Mouse (Mus musculus) left cerebral cortex, postnatal 14 days (tissue): ENCODE measurements around the gene Trpm4. TPM values are rescaled to one million over a fixed set of nuclear protein-coding genes. Genes with fewer than 3 reads are reported as not detected.
A peak's percentile ranks its signal among the peaks of the same experiment; 100 is the strongest.
"Not testable (repeated sequence)": the region's sequence is repeated elsewhere in the genome, so short reads cannot be mapped to it uniquely, and the experiment has no call there.

Experiments used
- DNase-seq, 2 experiments: peaks; one replicate each; pipeline ENCODE4 v3.0.0; 2021 to 2022; ENCODE audit warnings: low spot score in 2 of 2, mixed read lengths in 1 of 2
- intact Hi-C: fragments of 180-260 bp; cut with DNase I; formaldehyde crosslinking; loops from one replicate; pipeline ENCODE4 v1.15.1; 2025
- long read RNA-seq, 2 experiments: library from polyadenylated mRNA; stranded (forward); transcript quantifications; one replicate each; pipeline ENCODE4 v2.0.0; 2021
- total RNA-seq, 2 experiments: library from RNA; stranded (reverse); gene quantifications; 2 replicates each; pipeline ENCODE4 v1.2.3; 2021

Trpm4 gene
- 10 to 100 TPM; 19.5 to 21.3 TPM for total RNA-seq
- long read RNA-seq, experiment 1, full-length matches to known transcripts, result 1 of 16 reads
- long read RNA-seq, experiment 1, partial matches to known transcripts, result 5 of 16 reads
- long read RNA-seq, experiment 1, other reads (novel, unspliced or antisense), result 10 of 16 reads
- long read RNA-seq, experiment 2, partial matches to known transcripts, result 3 of 14 reads
- long read RNA-seq, experiment 2, other reads (novel, unspliced or antisense), result 11 of 14 reads

DNA sequence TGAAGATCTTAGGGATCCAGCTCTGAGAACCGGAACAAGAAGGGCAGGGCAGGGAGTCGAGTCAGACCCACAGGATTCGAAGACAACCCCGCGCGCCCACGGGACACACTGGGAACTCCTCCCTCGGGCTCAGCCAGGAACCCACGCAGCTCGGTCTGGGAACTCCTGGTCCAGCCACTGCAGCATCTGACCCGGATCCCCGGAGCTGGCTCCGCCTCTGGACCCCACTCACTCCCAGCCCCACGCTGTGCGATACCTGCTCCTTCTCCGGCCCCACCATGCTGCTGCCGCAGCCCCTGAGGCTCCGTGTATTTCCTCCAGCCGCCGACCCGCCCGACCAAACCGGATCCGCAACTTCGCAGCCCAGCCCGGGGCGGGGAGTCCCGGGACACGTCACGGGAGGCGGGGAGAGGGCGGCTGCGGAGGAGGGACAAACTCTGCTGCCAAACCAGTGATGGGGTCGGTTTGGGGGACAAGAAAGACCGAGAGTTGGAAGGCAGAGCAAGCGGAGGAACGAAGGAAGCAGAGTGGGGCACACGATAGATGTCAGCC lies at the start of gene Trpm4:
Gene Trpm4 (minus strand): TSS at position 350 of the 552 bp plus-strand sequence.
- peak; percentile 66 to 75 for DNase-seq
- intact Hi-C loops, result no loop called here

DNA sequence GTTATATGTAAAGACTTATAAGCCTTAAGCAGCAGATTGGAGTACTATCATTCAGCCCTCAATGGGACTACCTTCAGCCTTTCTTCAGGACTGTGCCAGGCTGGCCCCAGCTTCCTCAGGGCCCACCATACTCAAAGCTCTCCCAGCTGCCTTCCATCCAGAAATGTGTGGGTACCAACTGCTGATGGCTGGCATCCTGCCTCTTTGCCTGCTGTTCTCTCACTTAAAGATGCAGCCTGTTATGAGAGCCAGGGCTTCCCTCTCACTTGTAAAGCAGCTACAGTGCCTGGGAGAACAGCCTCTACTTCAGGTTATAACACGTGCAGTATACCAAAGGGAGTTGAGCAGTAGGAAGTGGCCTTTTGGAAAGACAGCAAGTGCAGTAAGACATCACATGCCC lies 42.5 kb upstream of the Trpm4 start:
- intact Hi-C loops, result no loop called here

DNA sequence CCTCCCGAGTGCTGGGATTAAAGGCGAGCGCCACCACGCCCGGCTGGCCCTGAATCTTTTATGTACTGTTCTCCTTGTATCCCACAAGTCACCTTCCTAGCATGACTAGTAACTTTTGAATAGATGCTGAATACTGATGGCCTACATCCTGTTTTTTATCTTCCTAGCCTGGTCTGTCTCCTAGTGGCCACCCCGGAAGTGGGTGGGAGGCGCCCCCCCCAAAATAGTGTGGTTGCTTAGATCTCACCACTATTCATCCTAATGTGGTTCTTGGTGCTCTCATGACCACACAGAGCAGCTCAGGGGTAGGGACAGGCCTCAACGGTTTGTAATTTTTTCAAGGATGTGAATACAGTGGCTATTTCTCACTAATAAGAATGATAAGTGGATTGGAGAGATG lies 41.0 kb upstream of the Trpm4 start:
- DNase-seq, result no peak
- intact Hi-C loops, result no loop called here

More for the DNA sequence above, 42.5 kb upstream of the Trpm4 start:
- peak in 1 of 2 experiments; percentile 76 for DNase-seq

DNA sequence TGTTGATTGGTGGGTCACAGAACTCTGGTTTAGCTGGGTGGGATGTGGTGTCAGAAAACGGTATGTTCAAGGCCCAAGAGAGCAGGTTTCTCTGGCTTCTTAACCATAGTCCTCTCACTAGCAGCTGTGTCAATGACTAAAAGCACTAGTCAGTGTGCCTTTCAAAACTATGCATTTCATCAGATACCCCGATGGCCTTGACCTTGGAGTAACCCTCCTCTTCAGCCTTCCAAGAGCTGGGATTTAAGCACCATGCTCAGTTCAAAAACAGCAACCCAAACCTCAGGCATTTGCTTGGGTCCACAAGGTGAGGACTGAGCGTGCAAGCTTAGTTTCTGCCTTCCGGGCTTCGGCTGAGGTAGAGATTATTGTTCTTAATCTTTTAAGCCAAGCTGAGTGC lies 38.8 kb upstream of the Trpm4 start:
- intact Hi-C loops, result no loop called here
- no peak for DNase-seq

DNA sequence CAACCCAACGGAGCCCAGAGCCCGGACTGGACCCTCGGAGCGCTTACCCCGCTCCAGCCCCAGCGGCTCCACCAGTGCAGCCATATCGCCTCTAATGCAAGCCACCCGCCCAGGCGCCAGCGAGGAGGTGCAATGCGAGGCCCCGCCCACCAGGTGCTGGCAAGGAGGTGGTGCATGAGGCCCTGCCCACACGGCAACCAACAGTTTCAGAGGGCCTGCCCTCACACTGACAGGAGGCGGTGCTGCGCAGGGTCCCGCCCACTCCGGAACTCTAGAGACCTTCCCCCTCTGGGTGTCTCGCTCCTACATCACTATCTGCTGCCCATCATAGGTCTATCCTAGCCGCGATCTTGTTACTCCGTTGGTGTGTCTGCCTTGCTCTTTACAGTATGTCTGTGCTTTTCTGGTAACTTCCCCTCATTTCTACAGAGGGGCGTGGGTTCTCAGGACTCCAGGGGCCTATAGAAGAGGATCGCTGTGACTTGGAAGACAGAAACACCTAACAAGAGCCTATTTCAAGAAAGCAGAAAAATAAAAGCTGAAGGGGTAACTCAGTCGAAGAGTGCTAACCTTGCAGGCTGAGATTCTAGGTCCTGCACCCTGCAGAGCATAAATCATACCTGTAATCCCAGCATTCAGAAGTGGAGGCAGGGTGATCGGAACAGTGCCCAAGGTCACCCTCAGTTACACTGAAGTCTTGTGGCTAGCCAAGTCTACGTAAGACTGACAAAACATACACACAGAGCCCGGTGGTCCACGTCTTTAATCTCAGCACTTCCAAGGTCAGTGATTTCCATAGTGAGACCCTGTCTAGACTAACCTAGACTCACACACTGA lies 37.1 kb upstream of the Trpm4 start, which contains the start of gene Lin7b:
Gene Lin7b (minus strand): TSS at position 109 of the 837 bp plus-strand sequence.
- DNase-seq, result peak; percentile 93
- intact Hi-C loops, result no loop called here

DNA sequence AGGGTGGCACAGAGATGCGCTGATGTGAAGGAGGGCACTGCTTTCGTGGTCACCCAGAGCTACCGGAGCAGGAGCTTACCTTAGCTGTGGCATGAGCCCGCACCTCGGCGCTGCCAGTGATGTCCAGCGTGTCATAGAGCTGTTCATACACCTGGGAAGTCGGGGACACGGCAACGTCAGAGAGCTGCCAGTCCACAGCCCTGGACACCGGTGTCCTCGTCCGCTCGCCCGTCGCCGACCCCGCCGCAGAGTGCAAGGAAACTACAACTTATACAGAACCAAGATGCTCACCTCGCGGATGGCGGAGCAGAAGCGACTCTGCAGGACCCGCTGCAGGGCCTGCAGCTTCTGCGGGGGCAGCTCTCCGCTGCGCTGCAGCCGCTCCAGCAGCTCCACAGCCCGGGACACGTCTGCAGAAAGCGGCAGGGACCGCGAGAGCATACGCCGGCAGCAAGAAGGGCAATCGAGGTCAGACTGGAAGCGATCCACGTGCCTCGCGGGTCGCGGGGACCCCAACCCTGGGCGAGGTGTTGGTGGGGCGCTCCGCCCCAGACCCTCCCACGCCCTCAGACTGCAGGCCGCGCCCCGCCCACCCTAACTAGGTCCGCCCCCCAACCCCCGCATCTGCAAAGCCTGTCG lies 36.4 kb upstream of the Trpm4 start:
- intact Hi-C loops, result loop anchor here (5.0 kb wide), 1 partner anchor 68 kb away; no protein-coding TSS in a partner anchor
- DNase-seq, result no peak

DNA sequence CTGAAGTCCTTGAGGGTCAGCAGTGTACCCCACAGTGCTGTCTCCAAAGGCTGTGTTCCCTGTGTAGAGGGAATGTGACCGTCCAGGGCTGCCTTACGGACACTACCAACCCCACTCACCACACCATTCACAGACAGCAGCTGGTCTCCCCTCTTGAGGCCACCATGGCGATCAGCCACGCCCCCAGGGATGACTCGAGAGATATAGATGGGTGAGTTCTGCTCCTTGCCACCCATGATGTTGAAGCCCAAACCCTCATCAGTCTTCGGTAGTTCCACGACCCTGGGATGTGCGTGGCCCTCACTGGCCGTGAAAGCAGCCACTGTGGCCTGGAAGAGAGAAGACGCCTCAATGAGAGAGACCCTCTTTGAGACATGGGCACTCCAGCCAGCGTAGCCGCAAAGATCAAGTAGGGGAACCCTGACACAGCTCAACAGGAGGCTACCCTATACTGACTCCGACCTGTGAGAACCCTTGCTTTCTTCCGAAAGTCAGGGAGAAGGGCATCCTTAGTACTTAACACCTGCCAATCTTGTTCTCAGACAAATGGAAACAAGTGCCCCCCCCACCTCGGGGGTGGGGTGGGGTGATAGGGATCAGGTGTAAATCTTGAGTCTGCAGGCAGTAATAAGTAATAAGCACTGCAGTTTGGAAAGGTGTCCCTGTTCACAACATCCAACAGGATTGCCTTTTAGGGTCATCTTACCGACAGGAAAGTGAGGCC lies 35.6 kb upstream of the Trpm4 start:
- DNase-seq, result no peak
- intact Hi-C loops, result loop anchor here (5.0 kb wide), 1 partner anchor 67 kb away; no protein-coding TSS in a partner anchor

DNA sequence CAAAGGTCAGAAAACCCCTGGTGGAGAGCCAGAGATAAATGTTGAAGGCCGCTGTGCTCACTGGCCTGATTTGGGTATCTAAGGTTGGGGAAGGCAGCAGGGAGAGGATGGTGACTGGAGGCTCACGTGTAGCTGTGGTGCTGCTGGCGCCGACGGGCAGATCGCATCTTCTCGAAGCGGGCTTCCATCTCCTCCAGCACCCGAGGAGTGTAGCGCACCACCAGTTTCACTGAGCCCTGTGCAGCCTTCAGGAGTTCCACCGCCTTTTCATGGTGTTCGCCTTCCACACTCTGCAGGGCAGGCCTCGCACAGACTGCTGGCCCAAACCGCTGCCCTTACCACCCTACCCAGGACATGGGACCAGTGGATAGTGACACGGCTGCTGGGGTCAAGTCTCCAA lies 34.6 kb upstream of the Trpm4 start:
- peak; percentile 36 to 49 for DNase-seq
- intact Hi-C loops, result loop anchor here (5.0 kb wide), 1 partner anchor 66 kb away; no protein-coding TSS in a partner anchor

DNA sequence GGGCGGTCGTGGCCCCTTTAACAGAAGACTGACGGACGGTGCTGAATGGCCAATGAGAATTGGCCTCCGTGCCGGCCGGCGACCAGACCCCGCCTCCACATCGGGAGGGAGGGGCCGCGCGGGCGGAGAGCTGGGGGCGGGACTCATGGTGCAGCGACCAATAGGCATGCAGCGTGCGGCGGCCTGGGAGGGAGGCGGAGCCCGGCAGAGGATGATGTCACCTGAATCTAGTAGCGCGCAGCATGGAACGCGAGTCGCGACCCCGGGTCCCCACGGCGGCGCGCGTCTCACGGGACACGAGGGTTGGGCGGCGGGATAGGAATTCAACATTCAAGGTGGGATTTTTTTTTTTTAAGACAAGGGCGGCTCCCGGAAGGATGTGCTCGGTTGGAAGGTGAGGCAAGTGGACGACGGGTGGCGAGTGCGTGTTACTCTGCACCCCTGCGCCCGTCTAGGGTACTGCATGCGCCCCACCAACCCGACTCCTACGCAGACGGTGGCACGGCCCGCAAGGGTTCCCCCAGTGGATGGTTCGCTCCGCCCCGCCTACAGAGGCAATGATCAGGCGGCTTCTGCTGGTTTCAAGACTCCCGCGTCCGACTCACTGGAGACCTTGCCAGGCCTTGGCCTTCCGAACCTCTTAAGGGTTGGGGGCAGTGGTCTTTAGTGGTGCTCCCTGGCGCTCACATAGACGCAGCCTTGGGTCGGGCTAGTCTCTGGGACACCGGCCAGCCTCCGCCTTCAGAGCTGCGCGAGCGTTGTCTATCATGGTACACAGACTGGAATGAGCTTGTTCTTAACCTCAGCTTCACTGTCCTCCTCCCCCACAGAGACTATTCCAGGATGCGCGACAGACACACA lies 33.7 kb upstream of the Trpm4 start:
- DNase-seq, result peak; percentile 98 to 99
- intact Hi-C loops, result loop anchor here (5.0 kb wide), 1 partner anchor 65 kb away; no protein-coding TSS in a partner anchor

DNA sequence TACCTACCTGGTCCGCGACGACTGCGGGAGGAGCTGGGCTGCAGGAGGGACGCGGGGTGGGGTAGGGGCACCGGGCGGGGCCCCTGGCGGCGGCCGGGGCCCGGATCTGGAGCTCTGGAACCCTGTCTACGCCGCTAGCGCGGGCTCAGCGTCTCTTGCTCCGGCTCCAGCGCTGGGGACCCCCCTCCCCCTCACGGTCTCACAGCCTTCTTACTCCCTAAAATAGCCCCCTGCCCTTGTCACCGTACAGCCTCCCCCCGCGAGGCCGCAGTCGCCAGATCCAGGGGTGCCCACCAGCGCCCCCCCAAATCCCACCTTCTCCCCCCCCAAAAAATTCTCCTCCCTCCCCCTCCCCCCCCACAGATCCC lies 33.1 kb upstream of the Trpm4 start, which contains the start of gene Ppfia3:
Gene Ppfia3 (minus strand): TSS at position 368 of the 368 bp plus-strand sequence.
- intact Hi-C loops, result loop anchor here (5.0 kb wide), 1 partner anchor 64 kb away; no protein-coding TSS in a partner anchor
- no peak for DNase-seq

DNA sequence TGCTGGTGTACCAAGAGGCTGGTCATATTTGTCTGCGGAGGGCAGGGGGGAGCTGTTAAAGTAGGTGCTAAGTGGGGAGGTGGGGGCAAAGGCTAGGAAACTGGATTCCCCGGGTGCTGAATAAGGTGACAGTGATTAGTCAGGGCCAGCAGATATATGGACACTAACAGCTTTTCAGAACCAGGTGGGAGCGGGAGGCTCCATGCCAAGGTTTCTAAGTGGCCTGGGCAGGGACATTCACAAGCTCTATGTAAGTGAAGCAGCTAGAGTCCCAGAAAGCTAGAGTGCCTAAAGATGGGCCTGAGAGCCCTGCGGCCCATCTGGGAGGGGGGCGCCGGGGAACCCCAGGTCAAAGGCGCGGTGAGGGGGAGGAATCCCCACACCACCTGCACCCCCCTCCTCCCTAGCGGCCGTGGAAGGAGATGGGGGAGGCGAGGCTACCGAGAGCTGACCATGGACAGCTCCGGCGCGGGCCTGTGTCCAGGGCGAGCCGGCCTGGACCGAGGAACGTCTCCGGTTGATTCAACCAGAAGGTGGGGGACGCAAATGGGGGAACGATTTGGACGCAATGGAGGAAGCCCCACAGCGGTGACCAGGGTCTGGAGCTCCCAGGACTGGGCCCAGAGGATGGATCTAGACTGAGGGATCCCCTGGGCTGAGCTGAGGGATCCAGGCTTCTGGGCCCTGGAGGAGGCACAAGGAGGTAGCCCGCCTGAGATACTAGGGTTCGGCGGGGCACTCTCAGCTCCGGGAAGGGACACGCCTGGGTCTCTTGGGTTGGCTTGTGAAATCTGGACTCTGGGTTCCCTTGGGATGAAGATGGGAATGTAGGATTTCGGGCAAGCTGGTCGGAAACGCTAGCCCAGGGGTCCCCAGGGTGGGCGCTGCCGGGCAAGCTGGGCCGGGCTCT lies 32.4 kb upstream of the Trpm4 start:
- DNase-seq, result no peak

DNA sequence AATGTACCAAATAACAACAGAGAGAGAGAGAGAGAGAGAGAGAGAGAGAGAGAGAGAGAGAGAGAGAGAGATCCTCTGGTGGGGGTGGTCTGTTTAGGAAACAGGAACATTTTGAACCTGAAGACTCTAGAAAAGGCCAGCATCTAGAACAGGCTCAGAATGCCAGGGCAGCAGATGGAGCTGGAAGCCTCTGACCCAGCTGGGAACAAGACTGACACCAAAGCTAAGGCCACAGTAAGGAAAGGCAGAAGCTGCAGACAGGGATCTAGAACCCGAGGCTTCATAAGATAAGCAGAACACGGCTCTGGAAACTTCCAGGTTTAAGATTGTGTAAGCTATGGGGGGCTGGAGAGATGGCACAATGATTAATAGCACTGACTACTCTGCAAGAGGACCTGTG lies 30.4 kb upstream of the Trpm4 start:
- DNase-seq, result no peak
- intact Hi-C loops, result no loop called here

More for the DNA sequence above, 32.4 kb upstream of the Trpm4 start:
- intact Hi-C loops, result loop anchor here (5.0 kb wide), 1 partner anchor 64 kb away; no protein-coding TSS in a partner anchor

DNA sequence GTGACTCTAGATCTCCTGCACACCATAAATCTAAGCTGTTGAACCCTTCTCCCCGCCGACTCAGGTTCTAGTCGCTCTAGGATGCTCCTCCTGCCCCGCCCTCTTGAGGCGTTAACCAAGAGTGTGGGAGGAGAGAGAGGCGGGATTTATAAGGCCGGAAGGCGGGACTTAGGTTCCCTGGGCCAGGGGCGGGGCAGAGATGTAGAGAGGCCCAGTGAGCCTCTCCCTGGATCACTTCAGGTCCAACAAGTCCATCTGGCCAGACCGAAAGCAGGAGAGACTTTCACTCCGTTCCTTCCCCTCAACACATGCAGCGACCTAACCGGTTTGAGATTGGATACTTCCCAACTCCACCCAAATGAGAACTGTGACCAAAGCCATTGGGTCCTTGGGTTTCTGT lies 29.2 kb upstream of the Trpm4 start:
- intact Hi-C loops, result no loop called here
- no peak for DNase-seq

DNA sequence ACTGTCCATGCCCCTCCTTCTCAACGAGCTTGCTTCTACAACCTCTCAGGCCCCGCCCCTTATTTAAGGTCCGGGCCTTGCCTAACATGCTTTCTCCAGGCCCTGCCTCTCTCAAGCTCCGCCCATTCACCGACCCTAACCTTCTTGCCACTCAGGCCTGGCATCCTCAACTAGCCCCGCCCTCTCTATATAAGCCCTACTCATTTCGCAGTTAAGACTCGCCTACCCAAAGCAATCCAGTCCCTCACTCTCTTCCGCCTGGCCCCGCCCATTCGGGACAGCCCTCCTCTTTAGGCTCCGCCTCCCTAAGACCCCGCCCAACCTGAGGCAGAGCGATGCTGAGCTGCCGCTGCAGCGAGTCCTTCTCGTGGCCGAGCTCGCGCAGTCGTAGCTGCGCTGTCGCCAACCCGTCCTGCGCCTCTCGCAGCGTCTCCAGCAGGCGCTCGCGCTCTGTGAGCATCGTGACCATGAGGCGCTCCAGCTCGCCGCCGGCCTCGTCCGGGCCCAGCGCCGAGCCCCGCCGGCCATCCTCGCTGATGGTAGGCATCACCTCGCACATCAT lies 27.7 kb upstream of the Trpm4 start:
- intact Hi-C loops, result no loop called here
- DNase-seq, result peak; percentile 84 to 89

DNA sequence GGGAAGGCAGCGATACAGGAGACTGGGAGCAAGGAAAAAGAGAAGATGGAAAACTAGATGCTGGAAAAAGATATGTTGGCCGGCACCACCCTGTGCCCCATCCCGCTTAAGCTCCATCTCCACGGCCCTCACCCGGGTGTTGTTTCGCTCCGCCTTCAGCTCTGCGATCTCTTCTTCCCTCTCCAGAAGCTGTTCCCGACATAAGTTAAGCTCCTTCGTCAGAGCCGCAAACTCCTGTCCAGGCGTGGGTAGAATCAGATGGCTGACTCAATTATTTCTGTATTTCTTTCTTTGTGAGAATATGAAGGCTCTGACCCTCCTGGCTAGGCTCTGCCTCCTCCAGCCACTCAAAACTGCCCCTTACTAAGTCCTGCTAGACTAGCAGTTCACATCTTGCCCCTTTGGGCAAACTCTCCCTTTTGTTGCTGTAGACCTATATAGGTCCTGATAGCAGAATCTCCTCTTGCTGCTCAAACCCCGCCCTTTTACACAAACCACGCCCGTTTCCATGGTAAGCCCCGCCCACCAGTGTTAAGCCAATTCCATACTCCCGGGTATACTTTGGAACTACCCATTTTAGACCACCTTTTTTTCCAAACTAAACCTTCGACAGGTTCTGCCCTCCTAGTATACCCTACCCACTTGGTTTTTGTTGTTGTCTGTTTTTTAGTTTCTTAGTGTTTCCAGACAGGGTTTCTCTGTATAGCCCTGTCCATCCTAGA lies 27.0 kb upstream of the Trpm4 start:
- intact Hi-C loops, result no loop called here
- DNase-seq, result no peak

DNA sequence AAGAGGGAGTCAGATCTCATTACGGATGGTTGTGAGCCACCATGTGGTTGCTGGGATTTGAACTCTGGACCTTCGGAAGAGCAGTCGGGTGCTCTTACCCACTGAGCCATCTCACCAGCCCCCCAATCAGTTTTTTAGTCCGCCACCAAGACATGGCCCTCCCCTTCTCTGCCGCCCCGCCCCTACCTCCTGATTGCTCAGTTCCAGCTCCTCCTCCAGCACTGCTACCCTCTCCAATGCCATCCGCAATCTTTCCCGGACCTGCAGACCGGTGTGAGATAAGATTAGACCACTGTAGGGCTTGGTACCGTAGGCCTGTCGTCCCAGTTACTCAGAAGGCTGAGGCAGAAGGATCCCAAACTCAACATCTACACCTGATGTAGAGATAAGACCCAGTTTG lies 25.5 kb upstream of the Trpm4 start:
- DNase-seq, intact Hi-C loops: not testable (repeated sequence)
